Mouse (Mus musculus) heart, adult 11 months (tissue): ENCODE measurements around the gene Tnpo1.
A peak's percentile ranks its signal among the peaks of the same experiment; 100 is the strongest.

Experiments used
- DNase-seq: peaks from one replicate; pipeline ENCODE4 v3.0.0; 2022

Tnpo1 gene

GRCm38 (mm10) chr13:98816571-98816970, 109.6 kb downstream of the Tnpo1 start:
- DNase-seq, result peak; percentile 86

GRCm38 (mm10) chr13:98815147-98815785, 110.9 kb downstream of the Tnpo1 start, which contains the start of gene Fcho2:
TSS of gene Fcho2 (minus strand) at chr13:98815449.
- DNase-seq, result peak; percentile 100

- DNase-seq, result peak; percentile 97
These were observed 111.7 kb downstream of the Tnpo1 start for GRCm38 (mm10) chr13:98814275-98815040.

GRCm38 (mm10) chr13:98813596-98814274, 112.4 kb downstream of the Tnpo1 start:
- DNase-seq, result peak; percentile 73

- DNase-seq, result peak; percentile 45
These were observed 113.0 kb downstream of the Tnpo1 start for GRCm38 (mm10) chr13:98813167-98813566.

GRCm38 (mm10) chr13:98812285-98812684, 113.9 kb downstream of the Tnpo1 start:
- peak; percentile 29 for DNase-seq

- DNase-seq, result peak; percentile 92
These were observed 116.0 kb downstream of the Tnpo1 start for GRCm38 (mm10) chr13:98810143-98810542.

- peak; percentile 3 for DNase-seq
These were observed 117.1 kb downstream of the Tnpo1 start for GRCm38 (mm10) chr13:98809087-98809486.

GRCm38 (mm10) chr13:98804480-98804879, 121.7 kb downstream of the Tnpo1 start:
- DNase-seq, result peak; percentile 55

- peak; percentile 76 for DNase-seq
These were observed 122.5 kb downstream of the Tnpo1 start for GRCm38 (mm10) chr13:98803699-98804098.

GRCm38 (mm10) chr13:98802957-98803356, 123.2 kb downstream of the Tnpo1 start:
- peak; percentile 78 for DNase-seq

GRCm38 (mm10) chr13:98795511-98795910, 130.7 kb downstream of the Tnpo1 start:
- peak; percentile 74 for DNase-seq

GRCm38 (mm10) chr13:98792864-98793263, 133.3 kb downstream of the Tnpo1 start:
- no peak for DNase-seq

- no peak for DNase-seq
These were observed 134.5 kb downstream of the Tnpo1 start for GRCm38 (mm10) chr13:98791693-98792092.
